Mouse (Mus musculus): Measurements from ENCODE around the gene Acadvl.

DNA sequence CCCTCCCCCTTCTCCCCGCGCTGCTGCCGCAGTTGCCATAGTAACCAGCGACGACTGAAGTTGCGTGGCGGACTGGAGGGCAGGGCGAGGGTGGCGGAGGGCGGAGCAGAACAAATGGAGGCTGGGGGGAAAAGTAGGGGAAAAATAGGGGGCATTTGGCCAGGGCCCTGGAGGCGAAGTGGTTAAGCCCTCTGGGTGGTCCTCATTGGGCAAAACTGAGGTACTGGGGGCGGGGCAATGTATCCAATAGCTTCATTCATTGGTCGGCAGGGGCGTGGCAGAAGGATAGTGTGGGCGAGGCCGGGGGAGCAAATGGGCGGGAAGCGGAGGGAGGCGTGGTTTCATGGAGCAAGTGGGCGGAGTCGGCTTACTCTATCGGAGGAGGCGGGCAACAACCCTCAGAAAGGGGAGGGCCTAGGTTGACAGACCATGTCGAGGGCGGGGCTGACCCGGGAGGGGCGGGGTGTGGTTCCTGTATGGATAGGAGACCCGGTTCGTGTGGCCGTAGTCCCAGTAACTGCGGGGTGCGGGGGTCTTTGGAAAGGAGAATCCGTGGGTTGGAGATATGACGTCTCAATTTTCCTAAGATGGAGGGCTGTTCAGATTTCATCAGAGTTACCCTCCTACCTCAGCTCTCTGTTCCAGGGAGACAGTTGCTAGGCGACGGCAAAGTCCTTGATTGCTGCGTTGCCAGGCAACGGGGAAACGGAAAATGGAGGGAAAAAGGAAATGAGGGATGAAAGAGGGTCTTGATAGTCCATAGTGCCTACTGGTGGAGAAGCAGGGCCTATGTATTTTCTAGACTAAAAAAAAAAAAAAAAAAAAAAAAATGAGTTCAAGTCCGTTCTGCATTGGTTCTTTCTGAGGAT lies 6.3 kb upstream of the Acadvl start:
- TF ChIP-seq FOSL1 (IDR thresholded peaks at IDR 0.05; ENCODE audit: insufficient read depth, low read length, poor library complexity, severe bottlenecking) (no peak), MYOD1 (IDR thresholded peaks at IDR 0.05; ENCODE audit: control insufficient read depth, insufficient read length, low read depth) (no peak), CTCF (IDR thresholded peaks at IDR 0.05; ENCODE audit: control insufficient read depth, insufficient read depth, insufficient read length) (no peak)

Measured in C2C12 (cell line).